Mouse (Mus musculus) mature B cell (primary cell): ENCODE measurements around the gene Tor1aip1.

ENCODE experiments used
- in situ Hi-C: fragments of 300-500 bp; cut with MboI; formaldehyde crosslinking; loops from 2 replicates; pipeline ENCODE4 v1.14.3; 2019

The Tor1aip1 gene

DNA sequence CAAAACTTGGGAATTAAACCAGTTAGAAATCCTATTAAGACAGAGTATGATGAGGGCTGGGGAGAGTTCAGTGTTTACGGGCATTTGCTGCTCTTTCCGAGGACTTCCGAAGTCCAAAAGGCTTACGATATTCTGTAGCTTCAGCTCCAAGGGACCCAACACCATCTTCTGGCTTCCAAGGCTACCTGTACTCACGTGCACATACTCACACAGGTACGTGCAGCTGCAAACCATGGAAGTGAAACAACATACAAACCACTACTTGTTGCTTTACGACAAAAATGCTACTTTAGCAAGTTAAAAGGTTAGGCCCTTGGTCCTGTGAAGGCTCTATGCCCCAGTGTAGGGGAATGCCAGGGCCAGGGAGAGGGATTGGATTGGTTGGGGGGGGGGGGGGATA is 2.4 kb downstream of the Tor1aip1 start:
- in situ Hi-C loops = no loop called here

DNA sequence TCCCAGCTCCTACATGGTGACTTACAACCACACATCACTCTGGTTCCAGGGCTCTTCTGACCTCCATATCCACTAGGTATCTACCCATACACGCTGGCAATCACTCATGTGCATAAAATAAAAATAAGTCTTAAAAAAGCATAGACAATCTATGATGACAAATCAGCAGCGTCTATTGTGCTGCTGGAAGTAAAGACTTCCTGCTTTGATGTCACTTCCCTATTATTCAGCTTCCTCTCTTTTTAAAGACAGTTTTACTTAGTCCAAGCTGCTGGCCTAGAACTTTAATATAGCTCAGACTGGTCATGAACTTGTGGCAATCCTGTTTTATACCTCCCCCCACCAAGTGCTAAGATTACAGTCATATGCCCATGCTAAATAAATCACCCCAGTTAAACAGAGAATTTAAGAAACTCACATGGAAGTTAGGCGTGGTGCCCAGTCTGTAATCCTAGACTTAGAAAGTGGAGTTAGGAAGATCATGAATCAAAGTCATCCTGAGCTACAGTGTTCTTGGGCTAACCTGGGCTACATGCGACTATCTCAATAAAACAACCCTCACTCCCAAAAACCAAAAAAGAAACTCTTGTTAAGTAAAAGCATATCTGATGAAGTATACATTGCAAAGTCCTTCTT is 7.8 kb downstream of the Tor1aip1 start:
- in situ Hi-C loops = no loop called here

DNA sequence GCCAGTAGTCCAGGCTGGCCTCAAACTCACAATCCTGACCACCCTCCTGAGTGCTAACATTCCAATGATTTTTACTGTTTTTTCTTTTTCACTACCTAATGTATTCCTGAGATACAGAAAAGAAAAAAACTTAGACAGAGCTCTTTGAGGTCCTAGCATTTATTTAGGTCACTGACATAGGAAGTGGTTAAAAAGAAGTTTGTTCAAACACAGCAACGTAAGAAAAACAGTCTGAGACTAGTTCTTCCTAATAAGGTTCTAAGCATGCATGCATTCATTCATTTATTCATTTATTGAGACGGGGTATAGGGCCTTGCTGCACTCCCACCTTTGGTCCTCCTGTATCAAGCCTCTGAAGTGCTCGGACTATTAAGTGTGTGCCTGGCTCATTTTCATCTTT is 8.4 kb downstream of the Tor1aip1 start:
- in situ Hi-C loops = no loop called here

DNA sequence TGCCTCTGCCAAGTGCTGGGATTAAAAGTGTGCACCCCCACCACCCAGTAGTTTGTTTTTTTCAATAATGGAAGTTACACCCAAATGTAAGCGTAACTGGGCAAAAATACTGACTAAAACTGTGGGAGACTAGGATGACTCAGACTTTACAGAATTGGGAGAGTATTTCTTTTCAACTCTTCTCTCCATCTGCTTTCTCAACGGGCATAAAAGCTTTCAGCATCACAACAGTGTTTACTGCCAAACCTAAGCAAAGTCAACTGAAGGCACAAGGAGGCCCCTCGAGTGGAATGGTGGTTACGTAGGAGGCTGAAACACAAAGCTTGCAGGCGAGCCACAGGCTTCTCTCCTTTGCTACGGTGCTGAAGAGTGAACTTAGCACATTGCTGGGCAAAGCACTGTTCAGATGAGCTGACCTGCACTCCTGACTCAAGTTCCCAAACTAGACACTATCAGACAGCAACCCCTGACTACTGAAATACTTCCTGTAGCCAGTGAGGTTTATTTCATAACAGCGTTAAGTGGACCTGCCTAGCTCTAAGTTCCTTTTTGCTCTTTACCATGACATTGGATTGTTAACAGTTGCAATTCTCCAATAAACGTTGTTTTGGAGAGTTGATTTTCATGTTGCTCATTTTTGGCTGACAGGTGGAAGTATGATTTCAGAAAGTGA is 11.3 kb downstream of the Tor1aip1 start:
- in situ Hi-C loops = no loop called here

DNA sequence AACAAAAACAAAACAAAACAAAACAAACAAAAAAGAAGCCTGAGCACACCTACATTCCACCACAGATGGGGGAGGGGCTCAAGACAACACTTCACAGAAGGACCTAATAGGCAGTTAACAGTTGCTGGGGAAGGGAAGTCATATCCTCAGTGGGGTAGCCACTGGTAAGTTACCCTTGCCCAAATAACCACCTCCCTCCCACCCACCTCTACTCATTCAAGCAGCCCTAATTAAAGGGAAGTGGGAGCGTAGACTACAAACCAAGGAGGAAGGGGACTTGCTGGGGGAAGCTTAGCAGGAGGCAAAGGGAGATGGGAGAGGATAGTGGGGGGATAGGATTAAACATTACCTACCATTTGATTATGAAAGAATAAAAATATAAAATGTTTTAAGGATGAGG is 15.9 kb downstream of the Tor1aip1 start:
- in situ Hi-C loops = no loop called here

GRCm38 (mm10) chr1:156019800-156020199 is 16.5 kb downstream of the Tor1aip1 start:
- in situ Hi-C loops = no loop called here

DNA sequence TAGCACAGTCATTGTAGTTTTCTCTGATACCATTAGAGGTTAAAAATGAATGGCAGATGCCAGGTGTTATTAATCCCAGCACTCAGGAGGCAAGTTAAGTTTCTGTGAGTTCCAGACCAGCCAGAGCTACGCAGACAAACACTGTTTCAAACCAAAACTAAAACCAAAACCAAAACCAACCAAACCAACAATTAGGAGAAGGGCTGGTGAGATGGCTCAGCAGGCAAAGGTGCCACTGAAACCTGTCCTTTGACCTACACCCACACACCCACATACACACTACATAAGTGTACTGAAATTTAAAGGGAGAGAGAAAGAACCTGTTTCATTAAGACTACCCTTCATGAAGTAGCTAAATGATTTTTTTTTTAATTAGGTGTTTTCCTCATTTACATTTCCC is 27.3 kb downstream of the Tor1aip1 start:
- in situ Hi-C loops = no loop called here

DNA sequence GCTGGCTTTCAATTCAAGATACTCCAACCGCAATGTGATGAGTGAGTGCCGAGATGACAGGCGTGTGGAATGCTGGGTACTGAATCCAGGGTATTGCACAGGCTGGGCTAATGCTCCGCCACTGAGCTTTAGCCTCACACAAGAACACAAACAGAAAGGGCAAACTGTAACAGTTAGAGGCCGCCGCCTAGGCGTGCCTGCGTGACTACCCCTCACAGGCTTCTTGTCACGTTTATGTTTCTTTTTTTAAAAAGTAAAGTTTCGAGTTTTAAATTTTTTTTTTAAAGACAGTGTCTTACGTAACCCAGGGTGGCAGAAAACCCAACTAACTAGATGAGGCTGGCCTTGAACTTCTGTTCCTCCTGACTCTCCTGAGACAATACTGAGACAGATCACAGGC is 30.4 kb downstream of the Tor1aip1 start:
- in situ Hi-C loops = no loop called here

DNA sequence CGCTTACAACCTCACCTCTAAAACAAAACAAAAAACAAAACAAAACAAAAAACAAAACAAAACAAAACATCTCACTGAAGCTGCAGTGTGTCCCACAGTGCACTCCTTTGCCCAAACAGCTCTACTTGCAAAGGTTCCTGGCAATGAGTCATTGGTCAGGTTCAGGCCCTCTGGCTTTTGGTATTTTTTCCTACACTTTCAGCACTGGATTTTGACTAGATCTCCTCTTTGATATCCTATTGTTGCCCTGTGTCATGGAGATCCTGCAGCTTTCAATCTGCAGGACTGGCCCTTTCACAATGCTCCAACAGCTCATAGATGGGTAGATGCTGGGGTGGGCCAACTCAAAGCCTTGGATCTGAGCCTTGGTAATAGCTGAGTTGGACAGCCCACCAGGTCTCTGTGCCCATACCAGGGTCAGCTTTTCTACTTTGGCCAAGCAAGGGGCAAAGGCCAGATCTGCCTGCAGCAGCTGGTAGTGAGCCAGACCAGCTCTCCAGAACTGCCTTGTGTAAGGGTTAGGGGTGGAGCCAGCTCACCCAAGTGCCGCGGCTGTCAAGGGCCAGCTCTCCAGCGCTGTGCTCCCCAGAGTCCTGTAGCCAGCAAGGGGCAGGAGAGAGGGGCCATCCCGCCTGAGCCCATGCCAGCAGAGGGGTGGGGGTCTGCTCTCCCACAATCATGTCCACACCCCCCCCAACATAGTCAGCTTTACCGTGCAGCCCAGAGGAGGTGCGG is 32.9 kb downstream of the Tor1aip1 start:
- in situ Hi-C loops = no loop called here

GRCm38 (mm10) chr1:156002366-156002765 is 33.9 kb downstream of the Tor1aip1 start:
- in situ Hi-C loops = no loop called here

DNA sequence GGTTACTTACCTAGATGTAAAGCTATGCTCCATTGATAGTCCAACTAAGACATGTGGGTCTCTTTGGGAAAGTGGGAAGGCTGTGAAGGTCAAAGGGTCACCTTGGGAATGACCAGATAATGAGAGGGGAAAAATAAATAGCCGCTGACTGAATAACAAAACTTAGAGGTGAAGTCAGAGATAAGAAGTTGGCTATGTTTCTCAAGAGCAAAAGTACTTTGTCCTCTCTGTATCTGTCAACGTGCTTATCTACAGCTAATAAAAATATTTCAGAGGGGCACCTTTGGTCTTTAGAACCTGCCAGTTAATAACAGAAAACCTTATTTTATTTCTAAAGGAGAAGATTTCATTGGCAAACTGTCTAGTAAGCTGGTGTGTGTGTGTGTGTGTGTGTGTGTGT is 40.7 kb downstream of the Tor1aip1 start:
- in situ Hi-C loops = no loop called here

GRCm38 (mm10) chr1:155994524-155994923 is 41.8 kb downstream of the Tor1aip1 start:
- in situ Hi-C loops = no loop called here

DNA sequence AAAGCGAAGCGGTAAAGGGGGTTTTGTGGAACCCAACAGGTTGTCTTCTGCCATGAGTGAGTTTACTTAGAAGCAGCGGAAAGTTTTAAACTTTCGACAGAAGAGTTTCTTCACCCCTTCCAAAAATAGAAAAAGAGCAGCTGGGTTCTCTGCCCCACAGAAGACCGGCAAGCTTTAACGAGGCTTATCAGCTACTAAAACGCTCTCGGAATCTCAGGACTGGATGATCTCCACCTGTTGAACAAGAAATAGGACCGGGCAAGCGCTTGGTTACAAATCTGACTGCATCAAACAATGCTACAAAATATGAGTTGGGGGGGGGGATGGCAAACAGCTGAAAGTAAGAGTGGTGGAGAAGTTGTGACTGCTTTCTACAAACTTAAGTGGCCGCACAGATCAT is 45.9 kb downstream of the Tor1aip1 start:
- in situ Hi-C loops = no loop called here

GRCm38 (mm10) chr1:155989387-155989786 is 46.9 kb downstream of the Tor1aip1 start:
- in situ Hi-C loops = no loop called here

DNA sequence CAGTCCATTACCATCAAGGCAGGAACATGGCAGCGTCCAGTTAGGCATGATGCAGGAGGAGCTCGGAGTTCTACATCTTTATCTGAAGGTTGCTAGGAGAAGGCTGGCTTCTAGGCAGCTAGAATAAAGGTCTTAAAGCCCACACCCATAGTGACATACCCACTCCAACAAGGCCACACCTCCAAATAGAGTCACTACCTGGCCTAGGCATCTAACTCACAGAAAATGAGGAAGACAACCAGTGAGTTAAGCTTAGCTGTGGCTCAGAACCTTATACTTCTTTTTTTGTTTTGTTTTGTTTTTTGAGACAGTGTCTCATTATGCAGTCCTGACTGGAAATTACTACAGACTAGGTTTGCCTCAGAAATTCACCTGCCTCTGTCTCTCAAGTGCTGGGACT is 48.7 kb downstream of the Tor1aip1 start:
- in situ Hi-C loops = no loop called here

DNA sequence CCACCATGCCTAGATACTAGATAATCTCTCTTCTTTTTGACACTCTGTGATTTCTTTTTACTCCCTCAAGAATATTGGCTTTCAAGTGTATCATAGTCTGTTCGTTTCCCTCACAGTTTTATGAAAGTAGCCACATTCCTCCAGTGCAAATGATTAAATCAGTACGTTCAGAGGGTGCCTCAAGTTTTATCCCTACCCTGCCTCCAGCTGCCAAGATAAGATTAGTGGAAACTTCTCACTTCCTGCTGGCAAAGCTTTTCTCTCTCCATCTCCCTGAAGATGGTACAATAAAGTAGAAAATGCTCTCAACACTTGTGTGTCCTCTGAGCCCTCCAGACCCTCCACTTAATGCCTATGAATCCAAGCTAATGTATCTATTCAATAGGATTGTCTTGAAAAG is 61.3 kb downstream of the Tor1aip1 start:
- in situ Hi-C loops = no loop called here

DNA sequence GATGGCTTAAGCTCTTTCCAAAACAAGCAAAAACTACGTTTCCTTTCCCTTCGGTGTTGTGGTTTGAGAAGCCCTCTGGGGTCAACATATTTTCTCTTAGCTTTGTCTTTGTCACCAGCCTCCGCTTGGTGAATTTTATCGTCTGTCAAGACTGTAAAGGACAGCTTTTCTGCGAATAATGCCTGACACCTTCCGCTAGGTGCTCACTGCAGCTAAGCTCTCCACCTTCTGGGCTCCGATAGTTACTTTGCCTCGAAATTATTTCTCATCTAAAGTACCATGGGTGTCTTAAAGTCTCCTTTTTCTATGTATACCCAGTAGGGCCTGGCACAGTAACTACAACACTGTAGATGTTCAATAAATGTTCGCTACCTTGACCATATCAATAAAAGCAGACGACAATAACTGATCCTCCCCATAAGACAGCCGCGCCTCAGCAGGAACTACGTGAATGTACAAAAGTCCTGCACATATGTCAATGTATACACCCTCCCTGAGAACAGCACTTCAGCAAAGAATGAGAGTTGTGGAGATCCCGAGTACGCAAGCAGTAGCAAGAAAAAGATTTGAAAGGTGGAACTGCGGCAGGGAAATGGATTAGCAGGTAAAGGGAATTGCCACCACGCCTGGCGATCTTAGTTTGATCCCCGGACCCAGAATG is 62.4 kb downstream of the Tor1aip1 start:
- in situ Hi-C loops = no loop called here

DNA sequence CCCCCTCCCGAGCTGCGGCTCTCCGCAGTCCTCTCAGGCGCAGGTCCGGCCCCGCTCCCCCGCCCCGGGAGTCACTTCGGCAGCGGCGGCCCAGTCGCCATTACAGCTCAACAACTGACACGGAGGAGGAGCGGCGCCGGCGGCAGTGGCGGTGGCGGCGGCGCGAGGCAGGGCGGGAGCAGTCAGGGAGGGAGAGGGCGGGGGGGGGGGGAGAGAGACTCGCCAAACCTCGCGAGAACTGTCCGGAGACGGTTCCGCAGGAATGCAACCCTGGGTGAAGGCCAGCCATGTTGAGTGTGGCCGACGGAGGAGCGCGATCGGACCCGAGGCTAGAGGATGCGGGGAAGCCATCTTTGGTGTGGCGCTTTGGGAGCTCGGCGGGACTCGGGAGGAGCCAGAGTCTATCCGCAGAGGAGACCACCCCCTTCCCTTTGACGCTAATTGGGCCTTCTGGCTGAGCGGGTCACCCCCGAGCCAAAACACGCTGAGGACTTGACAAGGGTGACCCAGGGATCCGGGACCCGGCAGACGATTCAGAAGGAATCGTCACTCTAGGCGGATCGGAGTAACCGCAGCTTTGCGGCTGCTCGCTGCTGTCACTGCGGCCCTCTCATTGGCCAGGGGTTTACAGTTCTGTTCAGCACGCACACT is 63.1 kb downstream of the Tor1aip1 start, which contains the start of gene Cep350:
Gene Cep350, minus strand, starts transcription at position 188 of the 651 bp plus-strand sequence.
- in situ Hi-C loops = no loop called here

- in situ Hi-C loops = no loop called here
Observed at GRCm38 (mm10) chr1:155972146-155973067, 63.9 kb downstream of the Tor1aip1 start.
